Mouse (Mus musculus): ENCODE results near the gene Cela2a. TPM values are rescaled to one million over a fixed set of nuclear protein-coding genes. Genes with fewer than 3 reads are reported as not detected.

Cela2a gene
- polyA plus RNA-seq, 1 experiment from 2014 or later = 0.18 TPM

DNA sequence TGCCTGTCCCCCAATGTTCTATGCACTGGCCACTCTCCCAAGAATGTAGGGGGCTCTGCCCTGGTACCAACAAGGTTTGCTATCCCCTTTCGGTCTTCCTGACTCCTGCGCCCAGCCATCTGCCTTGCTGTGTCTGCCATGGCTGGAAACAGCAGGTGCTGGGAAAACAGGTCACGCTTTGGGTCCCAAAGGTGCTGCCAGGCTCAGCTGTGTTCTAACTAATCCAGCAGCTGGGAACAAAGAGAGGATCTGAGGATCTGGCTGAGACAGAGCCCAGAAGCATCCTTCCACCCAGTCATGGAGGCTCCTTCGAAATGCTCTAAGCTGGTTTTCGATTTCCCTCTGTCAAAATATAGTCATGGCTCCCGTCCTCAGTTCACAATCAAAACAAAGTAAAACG lies 9.7 kb downstream of the Cela2a start:
- no peak overlapping the region for H3K4me2 ChIP-seq (ENCODE audit: low read length)
- no peak for TF ChIP-seq CTCF (IDR thresholded peaks at IDR 0.05; ENCODE audit: low read depth)
- 85% methylated on average over 7 of the region's 7 CpGs for WGBS
- no peak overlapping the region for H3K9ac ChIP-seq (ENCODE audit: low read depth, low read length)
- no peaks in the 10 kb centered on the region for H3K4me1 ChIP-seq (replicated peaks; ENCODE audit: insufficient read depth, low read length)
- no peak for DNase-seq (ENCODE audit: low spot score)
- H3K27me3 ChIP-seq (ENCODE audit: insufficient read depth, low read length) = no peaks in the 10 kb centered on the region
- no peak overlapping the region for H3K4me3 ChIP-seq (replicated peaks; ENCODE audit: low read depth, low read length)
- H3K9me3 ChIP-seq (replicated peaks; ENCODE audit: low read length) = no peaks in the 10 kb centered on the region
- ATAC-seq (replicated peaks; ENCODE audit: low FRiP score, low read depth) = no peak
- peaks cover 26% of the 10 kb centered on the region for H3K36me3 ChIP-seq (ENCODE audit: insufficient read depth, low read length)
- H3K27ac ChIP-seq = no peak overlapping the region

DNA sequence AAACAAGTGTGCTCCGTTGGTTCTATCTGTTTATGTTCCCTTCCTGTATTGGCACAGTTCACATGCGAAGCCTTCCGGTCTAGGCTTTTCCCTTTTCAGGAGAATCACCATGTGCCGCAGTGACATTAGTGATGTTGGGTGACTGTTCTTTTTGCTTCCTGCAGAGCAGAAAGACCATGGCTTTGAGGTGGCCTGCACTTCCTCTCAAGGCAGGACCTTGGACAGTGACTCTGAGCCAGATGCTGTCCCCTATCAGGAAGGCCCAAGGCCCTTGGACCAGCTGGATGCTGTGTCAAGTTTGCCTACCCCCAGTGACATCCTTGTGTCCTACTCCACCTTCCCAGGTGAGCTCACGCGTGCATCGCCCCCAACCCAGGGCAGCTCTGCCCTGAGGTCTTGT lies 14.6 kb downstream of the Cela2a start:
- Histone ChIP-seq H3K9ac (ENCODE audit: low read depth, low read length) (no peak overlapping the region), H3K27ac (no peak overlapping the region), H3K4me1 (replicated peaks; ENCODE audit: insufficient read depth, low read length) (no peaks in the 10 kb centered on the region), H3K9me3 (replicated peaks; ENCODE audit: low read length) (no peaks in the 10 kb centered on the region), H3K27me3 (ENCODE audit: insufficient read depth, low read length) (no peaks in the 10 kb centered on the region), H3K4me3 (replicated peaks; ENCODE audit: low read depth, low read length) (no peak overlapping the region), H3K4me2 (ENCODE audit: low read length) (no peak overlapping the region), H3K36me3 (ENCODE audit: insufficient read depth, low read length) (peaks cover 71% of the 10 kb centered on the region)
- ATAC-seq (replicated peaks; ENCODE audit: low FRiP score, low read depth) (no peak), DNase-seq (ENCODE audit: low spot score) (no peak)
- no peak for TF ChIP-seq CTCF (IDR thresholded peaks at IDR 0.05; ENCODE audit: low read depth)
- WGBS = 98% methylated on average over 7 of the region's 7 CpGs

DNA sequence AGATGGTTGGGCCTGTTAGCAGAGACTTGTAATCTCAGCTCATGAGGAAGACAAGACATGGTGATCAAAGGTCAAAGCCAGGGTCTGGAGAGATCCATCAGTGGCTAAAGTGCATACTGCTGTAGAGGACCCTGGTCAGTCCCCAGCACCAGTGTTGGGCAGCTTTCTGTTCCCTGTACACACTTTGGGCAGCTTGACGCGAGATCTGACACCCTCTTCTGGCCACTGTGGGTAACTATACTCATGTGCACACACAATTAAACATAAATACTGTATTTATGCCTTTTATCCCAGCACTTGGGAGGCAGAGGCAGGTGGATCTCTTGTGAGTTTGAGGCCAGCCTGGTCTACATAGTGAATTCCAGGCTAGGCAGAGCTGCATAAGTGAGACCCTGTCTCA lies 15.0 kb downstream of the Cela2a start:
- 100% methylated on average over 2 of the region's 2 CpGs for whole genome bisulfite sequencing
- no peak for TF ChIP-seq CTCF (IDR thresholded peaks at IDR 0.05; ENCODE audit: low read depth)
- DNase-seq (ENCODE audit: low spot score) = no peak
- Histone ChIP-seq H3K27me3 (ENCODE audit: insufficient read depth, low read length) (no peaks in the 10 kb centered on the region), H3K4me2 (ENCODE audit: low read length) (no peak overlapping the region), H3K4me3 (replicated peaks; ENCODE audit: low read depth, low read length) (no peak overlapping the region), H3K4me1 (replicated peaks; ENCODE audit: insufficient read depth, low read length) (no peaks in the 10 kb centered on the region), H3K9me3 (replicated peaks; ENCODE audit: low read length) (no peaks in the 10 kb centered on the region), H3K36me3 (ENCODE audit: insufficient read depth, low read length) (peaks cover 73% of the 10 kb centered on the region), H3K9ac (ENCODE audit: low read depth, low read length) (no peak overlapping the region), H3K27ac (no peak overlapping the region)
- no peak for ATAC-seq (replicated peaks; ENCODE audit: low FRiP score, low read depth)

DNA sequence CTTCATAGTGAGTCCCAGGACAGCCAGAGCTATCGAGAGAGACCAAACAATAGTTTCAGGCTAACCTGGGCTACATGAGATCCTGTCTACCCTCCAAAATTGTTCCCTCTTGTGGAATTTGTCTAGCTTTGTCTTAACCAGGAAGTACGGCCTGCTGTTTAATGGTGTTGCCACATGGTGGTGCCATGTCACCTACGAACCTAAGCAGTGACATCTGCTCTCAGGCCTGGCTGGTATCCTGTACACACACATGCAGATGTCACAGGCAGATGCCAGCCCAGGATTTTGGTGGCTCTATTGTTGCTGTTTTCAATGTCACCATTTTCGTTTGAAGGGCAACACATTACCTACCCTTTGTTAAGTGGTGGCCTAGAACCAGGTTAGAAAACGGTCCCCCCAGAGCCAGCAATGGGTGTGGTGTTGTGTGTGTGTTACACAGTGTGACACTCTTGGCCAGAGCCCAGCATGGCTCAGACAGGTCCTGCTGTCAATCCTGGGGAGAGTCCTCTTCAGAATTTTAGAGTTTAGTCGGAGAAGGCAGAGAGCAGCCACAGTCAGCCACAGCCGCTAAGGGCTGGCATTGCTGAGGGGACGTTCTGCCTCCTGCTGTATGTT lies 16.0 kb downstream of the Cela2a start:
- WGBS = 84% methylated on average over 8 of the region's 8 CpGs
- no peak overlapping the region for H3K27ac ChIP-seq
- ATAC-seq (replicated peaks; ENCODE audit: low FRiP score, low read depth) (no peak), DNase-seq (ENCODE audit: low spot score) (peak; percentile 39)
- no peaks in the 10 kb centered on the region for H3K27me3 ChIP-seq (ENCODE audit: insufficient read depth, low read length)
- H3K4me1 ChIP-seq (replicated peaks; ENCODE audit: insufficient read depth, low read length) = no peaks in the 10 kb centered on the region
- no peak overlapping the region for H3K4me2 ChIP-seq (ENCODE audit: low read length)
- no peak overlapping the region for H3K9ac ChIP-seq (ENCODE audit: low read depth, low read length)
- peaks cover 76% of the 10 kb centered on the region for H3K36me3 ChIP-seq (ENCODE audit: insufficient read depth, low read length)
- no peaks in the 10 kb centered on the region for H3K9me3 ChIP-seq (replicated peaks; ENCODE audit: low read length)
- no peak overlapping the region for H3K4me3 ChIP-seq (replicated peaks; ENCODE audit: low read depth, low read length)
- TF ChIP-seq CTCF (IDR thresholded peaks at IDR 0.05; ENCODE audit: low read depth) = peak; percentile 72

DNA sequence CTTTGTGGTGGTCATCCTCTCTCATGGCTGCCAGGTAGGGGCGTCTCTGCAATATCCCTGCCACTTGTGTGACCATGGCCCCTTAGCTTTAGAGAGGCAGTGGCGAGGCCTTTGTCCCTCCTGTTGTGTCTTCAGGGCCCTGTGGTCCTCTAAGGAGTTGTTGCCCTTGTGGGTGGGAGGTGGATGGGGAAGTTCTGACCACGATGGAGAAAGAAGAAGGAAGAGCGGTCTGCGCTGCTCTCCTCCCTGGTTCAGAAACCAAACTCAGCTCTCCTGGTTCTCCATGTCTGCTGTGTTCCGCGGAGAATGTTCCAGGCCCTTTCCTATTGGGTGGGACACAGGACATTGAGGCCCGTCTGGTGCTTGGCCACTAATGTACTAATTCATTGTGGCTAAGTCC lies 20.1 kb downstream of the Cela2a start:
- H3K27ac ChIP-seq = no peak overlapping the region
- H3K9me3 ChIP-seq (replicated peaks; ENCODE audit: low read length) = no peaks in the 10 kb centered on the region
- peaks cover 60% of the 10 kb centered on the region for H3K36me3 ChIP-seq (ENCODE audit: insufficient read depth, low read length)
- 91% methylated on average over 8 of the region's 8 CpGs for WGBS
- H3K9ac ChIP-seq (ENCODE audit: low read depth, low read length) = no peak overlapping the region
- no peak for TF ChIP-seq CTCF (IDR thresholded peaks at IDR 0.05; ENCODE audit: low read depth)
- no peaks in the 10 kb centered on the region for H3K27me3 ChIP-seq (ENCODE audit: insufficient read depth, low read length)
- DNase-seq (ENCODE audit: low spot score) = no peak
- no peaks in the 10 kb centered on the region for H3K4me1 ChIP-seq (replicated peaks; ENCODE audit: insufficient read depth, low read length)
- ATAC-seq (replicated peaks; ENCODE audit: low FRiP score, low read depth) = no peak
- no peak overlapping the region for H3K4me2 ChIP-seq (ENCODE audit: low read length)
- no peak overlapping the region for H3K4me3 ChIP-seq (replicated peaks; ENCODE audit: low read depth, low read length)

DNA sequence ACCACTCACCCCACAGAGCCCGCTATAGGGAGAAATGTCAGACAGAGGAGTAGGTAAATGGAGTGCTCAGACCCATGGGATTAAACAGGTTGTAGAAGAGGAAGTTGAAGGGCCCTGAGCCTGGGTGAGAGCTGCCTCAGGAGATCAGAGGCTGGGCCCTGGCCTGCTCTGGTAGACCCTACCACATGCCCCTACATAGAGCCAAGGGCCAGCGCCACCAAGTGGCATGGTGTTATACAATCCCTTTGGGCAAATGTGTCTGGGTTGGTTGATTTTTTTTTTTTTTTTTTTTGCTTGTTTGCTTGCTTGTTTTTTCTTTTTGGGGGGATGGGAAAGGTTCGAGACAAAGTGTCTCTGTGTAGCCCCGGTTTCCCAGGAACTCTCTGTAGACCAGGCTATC lies 21.9 kb downstream of the Cela2a start:
- Histone ChIP-seq H3K4me2 (ENCODE audit: low read length) (no peak overlapping the region), H3K9me3 (replicated peaks; ENCODE audit: low read length) (no peaks in the 10 kb centered on the region), H3K9ac (ENCODE audit: low read depth, low read length) (no peak overlapping the region), H3K36me3 (ENCODE audit: insufficient read depth, low read length) (peaks cover 43% of the 10 kb centered on the region), H3K4me3 (replicated peaks; ENCODE audit: low read depth, low read length) (no peak overlapping the region), H3K27ac (no peak overlapping the region), H3K27me3 (ENCODE audit: insufficient read depth, low read length) (no peaks in the 10 kb centered on the region), H3K4me1 (replicated peaks; ENCODE audit: insufficient read depth, low read length) (no peaks in the 10 kb centered on the region)
- ATAC-seq (replicated peaks; ENCODE audit: low FRiP score, low read depth) = no peak
- TF ChIP-seq CTCF (IDR thresholded peaks at IDR 0.05; ENCODE audit: low read depth) = no peak; the same call in 1 of the 2 replicates
- 95% methylated on average over 4 of the region's 4 CpGs for WGBS
- no peak for DNase-seq (ENCODE audit: low spot score)

DNA sequence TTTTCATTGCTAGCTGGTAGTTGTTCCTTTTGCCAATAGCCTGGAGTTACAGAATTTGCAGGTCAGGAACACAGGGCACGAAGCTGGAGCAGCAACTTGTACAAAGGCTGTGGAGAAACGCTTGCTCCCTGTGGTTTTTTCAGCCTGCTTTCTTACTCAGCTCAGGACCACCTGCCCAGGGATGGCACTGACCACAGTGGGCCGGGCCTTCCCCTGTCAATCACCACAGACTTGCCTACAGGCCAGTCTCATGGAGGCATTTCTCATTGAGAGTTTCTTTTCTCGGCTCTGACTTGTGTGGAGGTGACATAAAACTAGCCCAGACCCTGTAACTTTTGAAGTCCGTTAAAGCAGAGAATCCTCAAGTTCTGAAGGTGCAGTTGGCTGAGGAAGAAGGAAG lies 28.4 kb downstream of the Cela2a start:
- Histone ChIP-seq H3K36me3 (ENCODE audit: insufficient read depth, low read length) (0 out of 2 replicates have a peak, but pooled peaks cover 6% of the 10 kb centered on the region), H3K27me3 (ENCODE audit: insufficient read depth, low read length) (no peaks in the 10 kb centered on the region), H3K4me1 (replicated peaks; ENCODE audit: insufficient read depth, low read length) (peaks cover 9% of the 10 kb centered on the region; the same call in 1 of the 2 replicates), H3K9ac (ENCODE audit: low read depth, low read length) (no peak overlapping the region), H3K9me3 (replicated peaks; ENCODE audit: low read length) (no peaks in the 10 kb centered on the region), H3K4me2 (ENCODE audit: low read length) (no peak overlapping the region), H3K4me3 (replicated peaks; ENCODE audit: low read depth, low read length) (no peak overlapping the region), H3K27ac (no peak overlapping the region)
- DNase-seq (ENCODE audit: low spot score) = no peak
- ATAC-seq (replicated peaks; ENCODE audit: low FRiP score, low read depth) = no peak
- WGBS = 91% methylated on average over 5 of the region's 5 CpGs
- TF ChIP-seq CTCF (IDR thresholded peaks at IDR 0.05; ENCODE audit: low read depth) = no peak

All from kidney, postnatal 0 days (tissue).